Mouse (Mus musculus) G1E (cell line): ENCODE results near the gene Tpk1.

Experiments
- CTCF ChIP-seq: IDR thresholded peaks from 2 replicates; pipeline ENCODE4 v1.5.1; 2012; ENCODE audit warnings: low read depth, low read length, inconsistent platforms, mixed read lengths
- GATA1 ChIP-seq: IDR thresholded peaks from 2 replicates; pipeline ENCODE4 v1.6.1; 2012; ENCODE audit warnings: borderline replicate concordance, low read length, inconsistent platforms, mixed read lengths

DNA sequence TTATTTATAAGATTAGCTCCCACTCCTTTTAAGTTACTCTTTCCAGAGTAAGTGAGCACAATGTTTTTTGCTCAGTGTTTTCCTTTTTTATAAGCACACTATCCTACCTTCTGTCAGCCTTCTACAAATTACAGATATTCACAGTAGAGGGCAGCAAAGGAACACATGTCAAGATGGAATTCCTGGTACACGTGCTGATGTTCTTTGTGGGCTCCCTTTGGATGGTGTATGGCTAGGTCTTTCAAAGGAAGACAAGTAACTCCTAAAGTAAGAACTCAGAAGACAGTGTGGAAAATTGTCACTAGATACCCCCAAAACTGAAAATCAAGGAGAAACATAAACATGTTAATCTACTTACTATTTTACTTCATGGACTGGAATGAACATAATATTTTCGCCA lies 19.9 kb upstream of the Tpk1 start:
- TF ChIP-seq CTCF (no peak), GATA1 (no peak)
